Mouse (Mus musculus): Measurements from ENCODE around the gene Rapgef3. TPM values are rescaled to one million over a fixed set of nuclear protein-coding genes. Genes with fewer than 3 reads are reported as not detected.
A peak's percentile ranks its signal among the peaks of the same experiment; 100 is the strongest.

Gene Rapgef3
- polyA plus RNA-seq, 1 experiment from 2014 or later = 17.5 TPM

GRCm38 (mm10) chr15:97801811-97802210, 34.0 kb upstream of the Rapgef3 start:
- peaks cover 79% of the 10 kb centered on the region for H3K36me3 ChIP-seq (ENCODE audit: insufficient read depth)
- TF ChIP-seq CTCF (IDR thresholded peaks at IDR 0.05; ENCODE audit: low read depth) = no peak
- H3K9ac ChIP-seq = no peak overlapping the region
- no peak overlapping the region for H3K4me3 ChIP-seq (ENCODE audit: low read depth, low read length)
- ATAC-seq (ENCODE audit: insufficient read depth) (no peak), DNase-seq (no peak)
- H3K4me1 ChIP-seq (ENCODE audit: insufficient read depth) = no peaks in the 10 kb centered on the region
- WGBS = 79% methylated on average over 7 of the region's 7 CpGs
- H3K4me2 ChIP-seq = no peak overlapping the region
- H3K27ac ChIP-seq (ENCODE audit: low read depth) = no peak overlapping the region
- H3K9me3 ChIP-seq (ENCODE audit: low read depth, low read length) = no peaks in the 10 kb centered on the region
- no peaks in the 10 kb centered on the region for H3K27me3 ChIP-seq (ENCODE audit: insufficient read depth, low read length)

DNA sequence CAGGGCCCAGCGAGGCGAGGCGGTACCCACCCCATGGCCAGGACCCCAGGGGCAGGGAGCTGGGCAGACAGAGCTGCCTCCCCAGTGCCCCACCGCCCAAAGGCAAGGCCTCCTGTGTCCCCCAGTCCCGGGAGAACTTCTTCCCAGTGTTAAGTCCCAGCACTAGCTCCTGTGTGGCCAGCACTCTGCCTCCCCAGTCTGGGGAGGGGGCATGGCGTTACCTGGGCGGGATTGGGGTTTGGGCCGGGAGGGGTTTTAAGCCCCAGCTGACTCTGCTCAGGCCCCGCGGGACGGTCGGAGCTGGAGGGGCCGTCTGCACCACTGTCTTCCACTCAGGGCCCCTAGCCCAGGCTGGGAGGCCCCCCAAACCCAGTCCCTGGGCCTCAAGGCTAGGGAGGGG, 33.1 kb upstream of the Rapgef3 start:
- Histone ChIP-seq H3K4me3 (ENCODE audit: low read depth, low read length) (no peak overlapping the region), H3K27me3 (ENCODE audit: insufficient read depth, low read length) (no peaks in the 10 kb centered on the region), H3K4me1 (ENCODE audit: insufficient read depth) (no peaks in the 10 kb centered on the region), H3K9me3 (ENCODE audit: low read depth, low read length) (no peaks in the 10 kb centered on the region), H3K27ac (ENCODE audit: low read depth) (no peak overlapping the region), H3K36me3 (ENCODE audit: insufficient read depth) (peaks cover 80% of the 10 kb centered on the region), H3K4me2 (no peak overlapping the region), H3K9ac (no peak overlapping the region)
- WGBS = 81% methylated on average over 13 of the region's 13 CpGs
- TF ChIP-seq CTCF (IDR thresholded peaks at IDR 0.05; ENCODE audit: low read depth) = no peak
- ATAC-seq (ENCODE audit: insufficient read depth) (no peak), DNase-seq (no peak)

DNA sequence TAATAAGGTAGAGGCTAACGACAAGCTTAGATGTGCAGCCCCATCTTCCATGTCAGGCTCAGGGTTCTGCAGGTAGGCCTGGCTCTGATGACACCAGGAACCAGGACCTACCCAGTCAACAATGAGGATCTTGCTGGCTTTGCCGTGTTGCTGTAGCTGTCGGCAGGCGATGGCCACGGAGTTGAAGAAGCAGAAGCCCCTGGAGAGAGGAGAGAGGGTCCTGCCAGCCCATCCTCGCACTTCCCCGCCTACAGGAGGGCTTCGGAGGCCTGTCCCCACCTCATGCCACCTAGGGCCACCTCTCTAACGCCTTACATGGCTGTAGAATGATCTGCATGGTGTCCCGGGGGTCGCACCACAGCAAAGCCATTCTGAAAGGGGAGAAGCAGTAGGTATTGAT, 31.7 kb upstream of the Rapgef3 start:
- H3K27ac ChIP-seq (ENCODE audit: low read depth) = no peak overlapping the region
- 88% methylated on average over 11 of the region's 11 CpGs for WGBS
- H3K4me2 ChIP-seq = no peak overlapping the region
- peaks cover 84% of the 10 kb centered on the region for H3K36me3 ChIP-seq (ENCODE audit: insufficient read depth)
- DNase-seq (no peak), ATAC-seq (ENCODE audit: insufficient read depth) (no peak)
- no peak overlapping the region for H3K4me3 ChIP-seq (ENCODE audit: low read depth, low read length)
- no peak overlapping the region for H3K9ac ChIP-seq
- no peaks in the 10 kb centered on the region for H3K4me1 ChIP-seq (ENCODE audit: insufficient read depth)
- no peak for TF ChIP-seq CTCF (IDR thresholded peaks at IDR 0.05; ENCODE audit: low read depth)
- H3K27me3 ChIP-seq (ENCODE audit: insufficient read depth, low read length) = no peaks in the 10 kb centered on the region
- H3K9me3 ChIP-seq (ENCODE audit: low read depth, low read length) = no peaks in the 10 kb centered on the region

GRCm38 (mm10) chr15:97798134-97798533, 30.4 kb upstream of the Rapgef3 start:
- peaks cover 97% of the 10 kb centered on the region for H3K36me3 ChIP-seq (ENCODE audit: insufficient read depth)
- ATAC-seq (ENCODE audit: insufficient read depth) = no peak
- no peaks in the 10 kb centered on the region for H3K4me1 ChIP-seq (ENCODE audit: insufficient read depth)
- TF ChIP-seq CTCF (IDR thresholded peaks at IDR 0.05; ENCODE audit: low read depth) = no peak
- no peak overlapping the region for H3K9ac ChIP-seq
- no peak overlapping the region for H3K27ac ChIP-seq (ENCODE audit: low read depth)
- no peak overlapping the region for H3K4me2 ChIP-seq
- no peak overlapping the region for H3K4me3 ChIP-seq (ENCODE audit: low read depth, low read length)
- DNase-seq = no peak
- WGBS = 49% methylated on average over 17 of the region's 17 CpGs
- no peaks in the 10 kb centered on the region for H3K27me3 ChIP-seq (ENCODE audit: insufficient read depth, low read length)
- no peaks in the 10 kb centered on the region for H3K9me3 ChIP-seq (ENCODE audit: low read depth, low read length)

GRCm38 (mm10) chr15:97796674-97797310, 29.0 kb upstream of the Rapgef3 start:
- Histone ChIP-seq H3K9ac (no peak overlapping the region), H3K27me3 (ENCODE audit: insufficient read depth, low read length) (no peaks in the 10 kb centered on the region), H3K4me2 (no peak overlapping the region), H3K36me3 (ENCODE audit: insufficient read depth) (peaks cover 100% of the 10 kb centered on the region), H3K4me3 (ENCODE audit: low read depth, low read length) (no peak overlapping the region), H3K4me1 (ENCODE audit: insufficient read depth) (no peaks in the 10 kb centered on the region), H3K27ac (ENCODE audit: low read depth) (no peak overlapping the region), H3K9me3 (ENCODE audit: low read depth, low read length) (no peaks in the 10 kb centered on the region)
- TF ChIP-seq CTCF (IDR thresholded peaks at IDR 0.05; ENCODE audit: low read depth) = no peak
- no peak for DNase-seq
- ATAC-seq (ENCODE audit: insufficient read depth) = no peak
- WGBS = 93% methylated on average over 17 of the region's 17 CpGs

DNA sequence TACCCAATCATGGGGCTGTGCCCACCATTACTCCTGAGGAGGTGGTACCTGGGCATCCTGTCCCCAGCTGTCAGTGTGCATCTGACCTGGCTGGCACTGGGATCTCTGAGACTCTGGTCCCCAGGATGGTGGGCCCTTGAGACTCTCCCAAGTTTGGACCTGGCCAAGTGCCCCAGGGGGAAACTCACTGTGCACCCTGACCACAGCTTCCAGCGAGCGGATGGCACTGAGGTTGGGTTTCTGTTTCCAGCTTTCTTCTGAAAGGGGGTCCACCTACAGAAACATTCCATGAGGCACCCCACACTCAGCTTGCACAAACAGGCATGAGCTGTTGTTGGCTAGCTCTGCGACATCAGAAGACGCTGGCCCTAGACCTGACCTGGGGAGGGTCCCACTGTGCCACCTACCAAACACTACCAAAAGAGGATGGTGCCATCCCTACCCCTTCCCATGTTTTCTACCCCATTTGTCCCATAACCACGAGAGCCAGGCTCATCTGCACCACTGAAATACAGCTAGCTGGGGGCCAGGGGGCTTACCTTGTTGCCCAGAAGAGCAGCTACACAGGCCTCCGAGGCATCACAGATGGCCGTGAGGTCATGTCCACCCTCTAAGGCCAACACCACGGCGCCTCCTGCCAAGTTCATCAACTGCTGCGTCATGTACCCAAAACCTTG, 27.9 kb upstream of the Rapgef3 start:
- Histone ChIP-seq H3K36me3 (ENCODE audit: insufficient read depth) (peaks cover 100% of the 10 kb centered on the region), H3K4me1 (ENCODE audit: insufficient read depth) (no peaks in the 10 kb centered on the region), H3K4me2 (no peak overlapping the region), H3K27me3 (ENCODE audit: insufficient read depth, low read length) (no peaks in the 10 kb centered on the region), H3K4me3 (ENCODE audit: low read depth, low read length) (no peak overlapping the region), H3K9me3 (ENCODE audit: low read depth, low read length) (no peaks in the 10 kb centered on the region), H3K27ac (ENCODE audit: low read depth) (no peak overlapping the region), H3K9ac (no peak overlapping the region)
- no peak for TF ChIP-seq CTCF (IDR thresholded peaks at IDR 0.05; ENCODE audit: low read depth)
- 90% methylated on average over 10 of the region's 10 CpGs for WGBS
- ATAC-seq (ENCODE audit: insufficient read depth) (no peak), DNase-seq (no peak)

- Histone ChIP-seq H3K9me3 (ENCODE audit: low read depth, low read length) (no peaks in the 10 kb centered on the region), H3K27ac (ENCODE audit: low read depth) (no peak overlapping the region), H3K36me3 (ENCODE audit: insufficient read depth) (peaks cover 88% of the 10 kb centered on the region), H3K27me3 (ENCODE audit: insufficient read depth, low read length) (no peaks in the 10 kb centered on the region), H3K4me1 (ENCODE audit: insufficient read depth) (no peaks in the 10 kb centered on the region), H3K9ac (no peak overlapping the region), H3K4me3 (ENCODE audit: low read depth, low read length) (no peak overlapping the region), H3K4me2 (no peak overlapping the region)
- peak; percentile 61 for TF ChIP-seq CTCF (IDR thresholded peaks at IDR 0.05; ENCODE audit: low read depth)
- ATAC-seq (ENCODE audit: insufficient read depth) (no peak), DNase-seq (no peak)
- WGBS = 70% methylated on average over 5 of the region's 5 CpGs
Measured at GRCm38 (mm10) chr15:97794268-97794667, 26.5 kb upstream of the Rapgef3 start.
